Mouse (Mus musculus) hindlimb bud, embryonic 11.5 days (tissue): Measurements from ENCODE around the gene Itpr1.

Experiments used
- DNase-seq: peaks from one replicate; pipeline ENCODE4 v3.0.0-alpha.2; 2012; ENCODE audit warnings: low read depth, low spot score; ENCODE audit errors: extremely low spot score

Itpr1 gene

GRCm38 (mm10) chr6:108238011-108238410 lies 25.1 kb downstream of the Itpr1 start:
- no peak for DNase-seq

GRCm38 (mm10) chr6:108239056-108239455 lies 26.2 kb downstream of the Itpr1 start:
- no peak for DNase-seq

DNA sequence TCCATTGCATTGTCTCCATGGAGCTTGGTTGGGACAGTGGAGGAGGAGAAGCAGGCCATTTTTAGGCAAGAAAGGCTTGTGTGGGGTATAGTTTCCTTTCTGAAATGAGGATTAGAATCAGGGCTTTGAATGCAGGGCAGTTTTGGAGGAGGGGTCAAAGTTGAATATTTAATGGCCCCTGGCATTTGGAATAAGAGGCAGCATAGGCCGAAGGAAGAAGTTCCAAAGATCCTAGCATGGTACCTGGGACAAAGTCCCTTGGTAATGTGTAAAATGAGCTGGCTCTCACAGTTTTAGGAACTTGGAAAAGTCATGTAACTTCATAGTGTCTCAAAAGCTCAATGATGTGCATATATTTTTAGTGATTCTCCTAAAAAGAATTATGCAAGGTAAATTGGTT lies 27.1 kb downstream of the Itpr1 start:
- no peak for DNase-seq

GRCm38 (mm10) chr6:108240754-108241153 lies 27.9 kb downstream of the Itpr1 start:
- DNase-seq = no peak

- no peak for DNase-seq
Measured at GRCm38 (mm10) chr6:108244571-108244970, 31.7 kb downstream of the Itpr1 start.

DNA sequence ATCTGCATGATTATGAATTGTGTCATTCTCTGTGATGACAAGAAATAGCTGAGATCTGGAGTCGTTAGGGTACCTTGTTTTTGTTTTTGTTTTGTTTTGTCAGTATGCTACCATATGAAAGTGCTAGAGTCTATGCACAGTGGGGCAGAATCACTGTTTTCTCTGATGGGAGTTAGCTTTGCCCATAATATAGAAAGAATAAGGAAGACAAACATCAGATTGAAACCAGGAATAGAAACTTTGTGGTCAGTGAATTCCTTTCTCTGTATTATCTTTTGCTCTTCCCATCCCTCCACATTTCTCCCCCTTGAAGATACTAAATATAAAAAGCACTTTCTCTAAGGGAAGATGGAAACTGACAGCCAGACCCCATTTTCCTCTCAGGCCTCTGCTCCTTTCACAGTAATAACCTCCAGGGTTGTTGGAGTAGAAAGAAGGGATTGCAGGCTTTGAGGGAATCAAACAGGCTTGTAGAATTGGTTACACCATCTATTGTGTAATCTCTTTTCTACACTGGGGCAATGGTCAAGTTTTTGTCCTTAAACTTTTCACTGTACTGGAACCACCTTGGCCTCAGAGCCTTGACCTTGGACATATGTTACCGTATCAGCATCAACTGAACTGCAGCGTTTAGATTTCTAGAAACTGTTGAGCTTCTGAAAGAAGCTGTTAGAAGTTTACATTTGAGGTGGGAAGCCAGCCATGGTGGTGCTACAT lies 33.6 kb downstream of the Itpr1 start:
- DNase-seq = no peak

DNA sequence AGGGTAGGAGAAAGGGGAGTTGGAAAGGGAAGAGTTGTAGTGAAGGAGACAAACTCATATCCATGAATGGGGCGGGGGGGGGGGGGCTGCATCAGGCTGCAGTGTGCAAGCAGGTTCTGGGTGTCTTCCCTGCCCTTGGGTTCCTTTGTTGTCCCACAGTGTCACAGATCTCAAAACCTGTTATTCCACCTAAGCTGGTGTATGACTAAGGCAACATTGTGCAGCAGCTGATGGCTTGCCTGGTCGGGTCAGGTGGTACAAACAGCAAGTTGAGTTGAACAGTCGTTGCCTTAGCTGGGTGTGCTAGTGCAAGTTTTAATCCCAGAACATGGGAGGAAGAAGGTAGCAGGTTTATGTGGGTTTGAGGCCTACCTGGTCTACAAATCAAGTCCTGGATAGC lies 34.3 kb downstream of the Itpr1 start:
- DNase-seq = no peak

DNA sequence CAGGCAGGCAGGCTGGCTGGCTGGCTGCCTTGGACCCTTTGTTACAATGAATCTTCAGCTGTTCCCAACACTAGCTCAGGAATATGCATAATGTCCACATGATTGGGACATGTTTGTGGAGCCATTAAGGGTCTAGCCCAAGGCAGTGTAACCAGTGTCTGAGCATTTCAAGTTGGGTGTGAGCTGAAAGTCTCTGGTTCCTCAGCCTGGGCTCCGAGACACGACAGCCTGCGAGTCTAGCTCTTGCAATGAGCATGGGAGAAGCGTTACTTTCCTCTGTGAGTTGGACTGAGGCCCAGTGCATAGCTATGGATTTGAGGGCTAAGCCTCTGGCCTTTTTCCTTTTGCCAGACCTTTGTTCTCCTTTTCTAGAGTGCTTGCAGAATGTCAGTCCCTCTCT lies 35.6 kb downstream of the Itpr1 start:
- DNase-seq = no peak

GRCm38 (mm10) chr6:108249031-108249917 lies 36.4 kb downstream of the Itpr1 start:
- no peak for DNase-seq

GRCm38 (mm10) chr6:108249918-108250225 lies 37.0 kb downstream of the Itpr1 start:
- no peak for DNase-seq

DNA sequence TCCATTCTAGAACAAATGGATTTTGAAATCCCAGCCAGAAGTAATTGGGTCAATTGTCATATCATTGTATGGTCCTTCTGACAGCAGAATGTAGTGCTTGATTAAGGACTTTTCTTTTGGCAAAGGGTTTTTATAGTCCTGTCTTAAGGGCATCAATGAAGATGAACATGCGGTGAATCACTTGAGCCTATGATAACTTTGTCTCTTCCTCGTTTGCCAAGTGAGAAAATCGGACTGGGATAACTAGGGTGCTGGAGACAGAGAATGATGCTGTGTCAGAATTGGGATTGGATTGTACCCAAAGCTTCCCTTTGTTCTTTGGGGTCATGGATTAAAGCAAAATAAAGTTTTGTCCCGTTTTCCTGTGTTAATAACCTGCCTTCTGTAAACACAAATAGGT lies 37.5 kb downstream of the Itpr1 start:
- no peak for DNase-seq

DNA sequence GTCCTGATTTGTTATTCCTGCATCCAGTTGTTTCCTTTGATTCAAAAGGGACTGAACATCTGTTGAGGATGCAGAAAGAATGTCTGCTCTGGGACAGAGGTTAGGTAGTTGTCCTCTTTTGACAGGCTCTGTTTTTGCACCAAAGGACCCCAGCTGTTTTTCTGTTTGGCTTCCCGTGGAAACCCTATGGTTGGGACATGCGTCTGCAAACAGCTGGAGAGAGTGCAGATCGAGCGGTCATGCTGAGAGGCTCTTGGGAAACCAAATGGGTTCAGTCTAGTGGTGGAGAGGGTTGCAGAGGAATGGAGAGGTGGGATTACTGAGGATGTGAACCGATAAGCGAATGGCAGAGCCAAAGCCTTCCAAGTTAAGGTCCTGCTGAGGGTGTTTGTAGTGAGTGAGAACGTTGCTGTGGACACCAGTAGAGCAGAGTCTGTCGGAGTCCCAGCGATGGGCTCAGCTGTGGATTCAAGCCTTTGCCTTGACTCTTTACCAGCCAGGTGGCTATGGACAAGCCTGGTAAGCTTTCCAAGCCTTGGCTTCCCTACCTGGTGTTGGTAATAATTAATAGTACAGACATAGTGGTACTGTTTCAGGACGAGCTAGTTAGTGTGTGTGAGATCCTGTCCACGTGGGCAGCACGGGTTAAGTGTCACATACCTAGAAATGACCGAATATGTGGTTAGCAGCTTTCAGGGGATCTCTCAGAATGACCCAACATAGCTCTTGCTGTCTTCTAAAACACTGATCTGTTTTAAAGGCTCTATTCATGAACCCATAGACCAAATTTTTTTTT lies 39.9 kb downstream of the Itpr1 start:
- DNase-seq = no peak

DNA sequence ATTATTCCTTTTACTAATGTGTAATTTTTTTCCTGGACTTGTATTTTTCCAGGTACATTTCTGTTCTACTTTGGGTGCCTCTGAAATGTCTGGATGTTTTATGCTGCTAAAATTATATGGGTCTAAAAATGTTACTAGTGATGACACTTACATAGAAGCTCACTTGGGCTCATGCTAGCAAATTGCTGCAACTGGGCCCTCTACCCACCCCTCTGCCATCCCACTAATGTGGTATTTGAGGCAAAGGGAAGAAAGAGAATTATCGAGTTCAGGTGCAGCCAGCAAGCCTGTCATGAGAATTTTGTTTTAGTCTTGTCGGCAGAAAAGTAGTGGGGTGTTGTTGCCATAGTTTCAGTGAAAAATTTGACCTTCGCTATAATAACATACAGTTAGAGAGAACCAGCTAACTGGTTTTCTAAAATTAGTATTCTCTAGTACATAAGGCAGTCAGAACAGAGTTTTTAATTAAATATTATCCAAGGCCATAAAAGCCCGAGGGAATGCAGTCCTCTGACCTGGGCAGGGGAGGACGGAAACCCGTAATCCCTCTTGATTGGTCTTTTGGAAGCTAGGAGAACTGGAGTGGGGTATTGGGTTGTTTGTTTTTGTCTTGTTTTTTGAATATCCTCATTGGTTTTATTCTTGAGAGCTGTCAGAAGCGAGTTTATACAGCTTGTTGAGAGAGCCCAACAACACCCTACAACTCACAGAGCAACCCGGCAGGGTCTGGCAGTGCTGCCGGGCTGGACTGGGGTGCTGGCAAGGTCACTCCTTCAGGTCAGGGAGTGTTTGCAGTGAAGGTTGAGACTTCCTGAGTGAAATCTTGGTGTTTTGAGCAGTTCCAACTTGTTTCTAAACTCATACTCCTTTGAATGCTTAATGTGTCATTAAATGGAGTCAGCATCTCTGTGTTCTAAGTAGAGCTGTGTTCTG lies 41.5 kb downstream of the Itpr1 start:
- DNase-seq = no peak

- DNase-seq = no peak
Measured at GRCm38 (mm10) chr6:108255880-108256279, 43.0 kb downstream of the Itpr1 start.

DNA sequence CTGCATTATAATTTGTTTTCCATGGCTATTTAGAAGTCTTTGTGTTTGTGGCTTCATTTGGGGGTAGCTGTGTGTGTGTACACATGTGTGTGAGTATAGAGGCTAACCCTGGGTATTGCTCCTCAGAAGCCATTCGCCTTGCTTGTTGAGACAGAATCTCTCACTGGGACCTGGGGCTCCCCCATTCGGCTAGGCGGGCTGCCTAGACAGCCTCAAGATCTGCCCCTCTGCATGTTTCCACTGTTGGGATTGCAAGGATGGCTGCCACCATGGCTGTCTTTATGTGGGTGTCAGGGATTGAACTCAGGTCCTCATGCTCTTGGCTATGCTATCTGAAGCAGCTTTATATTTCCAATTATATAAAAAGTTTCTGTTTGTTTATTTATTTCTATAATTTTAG lies 44.3 kb downstream of the Itpr1 start:
- no peak for DNase-seq

DNA sequence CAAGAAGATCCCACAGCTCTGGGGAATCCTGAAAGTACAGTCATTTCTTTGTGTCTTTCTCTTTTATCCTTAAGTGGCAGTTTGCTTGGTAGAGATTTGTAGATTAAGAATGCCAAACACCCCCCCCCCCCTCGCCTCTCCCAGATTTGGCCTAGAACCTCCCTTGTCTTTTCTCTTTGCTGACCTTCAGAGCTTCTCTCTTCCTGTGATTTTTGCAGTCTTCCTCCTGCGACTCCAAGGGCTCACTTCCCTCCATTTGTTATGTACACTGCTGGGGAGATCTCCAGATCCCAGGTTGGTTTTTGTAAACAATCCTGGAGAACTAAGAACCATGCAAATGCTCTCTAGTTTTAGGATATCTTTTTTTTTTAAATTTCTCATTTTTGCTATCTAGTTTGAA lies 45.7 kb downstream of the Itpr1 start:
- DNase-seq = no peak

- DNase-seq = no peak
Measured at GRCm38 (mm10) chr6:108259671-108260070, 46.8 kb downstream of the Itpr1 start.

DNA sequence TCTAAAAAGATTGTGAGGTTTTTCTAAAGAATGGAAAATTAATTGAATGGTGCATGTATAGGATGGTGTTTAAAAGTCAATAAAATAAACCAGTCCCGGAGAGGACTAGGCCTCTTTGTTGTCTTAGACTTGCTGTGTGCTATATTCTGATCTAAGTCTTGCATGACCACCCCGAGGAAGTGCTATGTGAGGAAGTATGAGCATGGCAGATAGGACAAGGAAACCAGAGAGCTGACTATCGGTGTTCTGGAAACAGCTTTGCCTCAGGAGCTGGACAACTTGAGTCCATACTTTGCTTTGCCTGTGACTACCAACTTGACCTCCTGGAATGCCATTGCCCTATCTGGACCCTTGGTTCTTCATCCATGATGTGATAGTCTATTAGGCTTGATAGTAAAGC lies 48.6 kb downstream of the Itpr1 start:
- DNase-seq = no peak

DNA sequence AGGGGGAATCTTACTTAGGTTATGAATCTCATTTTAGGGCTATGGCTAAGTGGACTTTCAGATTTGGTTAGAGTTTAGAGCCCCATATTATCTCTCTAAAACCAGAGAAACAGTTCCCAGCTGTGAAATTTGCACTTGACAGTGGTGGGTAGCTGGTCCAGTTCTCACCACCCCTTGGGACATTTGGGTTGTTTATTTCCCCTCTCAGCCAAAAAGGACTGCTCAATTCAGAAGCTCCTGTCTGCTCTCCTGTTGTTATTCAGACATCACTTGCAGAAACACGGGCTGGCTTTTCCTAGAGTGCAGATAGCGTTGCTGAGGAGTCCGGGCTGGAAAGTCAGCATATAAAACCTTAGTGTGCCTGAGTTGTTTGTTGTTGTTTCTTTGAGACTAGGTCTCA lies 51.3 kb downstream of the Itpr1 start:
- DNase-seq = no peak

GRCm38 (mm10) chr6:108273451-108273850 lies 60.6 kb downstream of the Itpr1 start:
- DNase-seq = no peak
